Mouse (Mus musculus) c-Kit-positive CD71-negative TER-119-negative erythroid progenitor cells, embryonic 14.5 days (primary cell): Measurements from ENCODE around the gene Olfr998.
"Not testable (repeated sequence)": the region's sequence is repeated elsewhere in the genome, so short reads cannot be mapped to it uniquely, and the experiment has no call there.

Experiments used
- DNase-seq: peaks from one replicate; pipeline ENCODE4 v3.0.0-alpha.2; 2013; ENCODE audit warnings: low read depth

The Olfr998 gene

DNA sequence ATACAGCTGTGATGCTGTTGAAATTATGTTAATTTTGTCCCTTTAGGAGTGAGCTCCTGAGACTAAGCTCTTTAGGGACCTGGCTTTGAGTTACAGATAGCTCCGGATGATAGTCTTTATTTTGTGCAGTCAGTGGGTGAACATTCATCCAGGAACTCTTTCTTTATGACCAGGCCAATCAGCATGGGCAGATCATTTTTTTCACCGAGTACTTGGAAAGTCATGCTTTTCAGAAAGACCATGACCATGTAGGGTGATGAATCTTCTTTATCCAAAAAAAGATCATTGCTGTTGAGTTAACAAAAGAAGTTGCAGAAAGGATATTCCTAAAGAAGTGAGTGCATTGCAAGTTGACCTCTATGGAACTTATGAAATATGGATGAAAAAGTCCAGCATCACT, at the start of gene Olfr998:
TSS of gene Olfr998 (plus strand) at position 301 of the 400 bp plus-strand sequence.
- DNase-seq: not testable (repeated sequence)

DNA sequence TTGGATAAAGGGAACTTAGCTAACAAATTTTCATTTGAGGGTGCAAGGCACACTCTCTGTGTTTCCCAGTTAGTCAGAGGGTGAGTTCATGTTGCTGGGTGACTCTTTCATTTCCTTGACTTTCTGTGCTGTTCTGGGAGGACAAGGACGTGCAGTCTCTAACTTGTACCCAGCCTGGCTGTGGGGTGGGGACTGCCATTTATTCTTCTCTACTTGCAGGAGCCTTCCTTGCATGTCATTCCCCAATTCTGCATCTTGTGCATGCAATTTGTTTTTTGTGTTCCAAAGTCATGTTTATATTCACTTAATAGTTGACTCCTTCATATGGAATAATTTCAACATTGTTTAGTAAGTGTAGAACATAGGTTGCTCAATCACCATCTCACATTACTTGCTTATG, 33.9 kb upstream of the Olfr998 start:
- DNase-seq: no peak

DNA sequence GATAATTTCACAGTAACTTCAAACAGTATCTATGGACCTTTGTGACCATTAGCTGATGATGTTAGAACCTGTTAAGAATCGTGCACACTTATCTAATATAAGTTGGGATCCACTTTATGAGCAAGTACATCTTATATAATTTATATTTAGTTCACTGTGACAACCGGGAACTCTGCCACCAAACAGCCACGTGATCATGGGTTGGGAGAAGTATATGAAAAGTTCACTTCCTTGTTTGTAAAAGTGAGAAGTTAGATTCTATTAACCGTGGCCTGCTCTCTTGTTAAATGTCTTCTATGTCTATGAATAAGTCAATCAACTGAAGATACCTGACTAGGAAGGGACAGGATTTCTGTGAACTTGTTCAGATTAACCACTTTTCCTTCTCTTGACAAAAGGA, 28.5 kb upstream of the Olfr998 start:
- DNase-seq: no peak

DNA sequence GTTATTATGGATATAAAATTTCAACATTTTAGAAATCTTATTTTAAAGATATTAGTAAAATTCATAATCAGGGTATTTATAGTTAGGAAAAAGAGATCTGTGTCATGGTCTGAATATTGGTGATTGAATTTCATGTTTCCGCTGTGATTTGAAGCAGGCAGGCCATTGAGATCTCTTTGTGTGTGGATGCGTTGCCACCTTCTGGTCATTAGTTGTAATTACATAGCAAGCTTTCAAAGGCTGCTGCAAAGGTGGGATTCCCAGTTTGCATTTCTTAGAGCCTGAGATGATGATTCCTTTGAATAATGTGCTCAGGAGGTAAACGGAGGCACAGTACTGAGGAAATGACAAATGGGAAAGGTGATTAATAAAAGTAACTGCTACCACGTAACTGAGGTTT, 27.6 kb upstream of the Olfr998 start:
- peak; percentile 8 for DNase-seq

GRCm38 (mm10) chr2:85578915-85579314, 9.8 kb upstream of the Olfr998 start, which contains the start of gene Olfr996:
Gene Olfr996, plus strand, starts transcription at chr2:85579215.
- no peak for DNase-seq

DNA sequence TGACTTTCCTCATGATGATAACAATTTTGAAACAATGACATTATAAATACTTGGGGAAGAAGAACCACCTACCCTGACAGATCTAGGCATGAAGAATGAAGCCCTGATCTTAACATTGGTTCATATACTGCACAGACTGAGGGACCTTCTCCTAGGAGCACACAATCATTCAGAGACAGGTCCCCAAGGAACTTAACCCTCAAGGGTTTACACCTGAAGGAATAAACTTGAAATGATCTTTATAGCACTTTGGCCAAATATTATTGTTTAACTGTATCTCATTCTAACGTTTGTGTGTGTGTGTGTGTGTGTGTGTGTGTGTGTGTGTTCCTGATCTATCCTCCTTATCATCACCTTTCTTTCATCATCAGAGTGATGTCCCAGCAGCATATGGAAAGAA, 23.1 kb downstream of the Olfr998 start, which contains the start of gene Olfr1000:
TSS of gene Olfr1000 (minus strand) at position 101 of the 400 bp plus-strand sequence.
- no peak for DNase-seq
